Mouse (Mus musculus): Measurements from ENCODE around the gene Slc25a28.

DNA sequence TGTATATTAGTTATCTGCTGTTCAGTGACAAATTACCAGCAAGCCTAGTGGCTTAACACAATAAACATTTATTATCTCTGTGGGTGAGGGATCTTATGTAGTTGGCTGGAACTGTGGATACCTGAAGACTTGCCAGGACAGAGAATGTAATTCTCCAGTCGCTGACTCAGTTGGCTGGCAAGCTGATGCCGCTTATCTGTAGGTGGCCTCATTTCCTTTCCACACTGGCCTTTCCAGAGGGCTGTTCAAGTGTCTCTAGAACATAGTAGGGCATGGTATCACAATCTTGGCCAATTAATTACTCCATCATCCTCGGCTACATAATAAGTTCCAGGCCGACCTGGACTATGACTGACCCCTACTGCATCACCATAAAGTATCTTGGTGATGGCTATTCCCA is 6.9 kb upstream of the Slc25a28 start:
- TF ChIP-seq CTCF (IDR thresholded peaks at IDR 0.05; ENCODE audit: control insufficient read depth, insufficient read depth, insufficient replicate concordance, low read depth, low read length), result no peak
- no peak for TF ChIP-seq POLR2A (IDR thresholded peaks at IDR 0.05; ENCODE audit: control insufficient read depth, low read depth, low read length)

Data from testis, adult 2 months (tissue).